Mouse (Mus musculus): ENCODE measurements around the gene Dip2b.

The Dip2b gene

GRCm38 (mm10) chr15:100050940-100051339 lies 12.5 kb downstream of the Dip2b start:
- DNase-seq (ENCODE audit: low spot score) = no peak

GRCm38 (mm10) chr15:100052726-100053125 lies 14.3 kb downstream of the Dip2b start:
- DNase-seq (ENCODE audit: low spot score) = peak; percentile 37

- no peak for DNase-seq (ENCODE audit: low spot score)
Measured at GRCm38 (mm10) chr15:100056397-100056908, 18.0 kb downstream of the Dip2b start.

GRCm38 (mm10) chr15:100057698-100058097 lies 19.2 kb downstream of the Dip2b start:
- DNase-seq (ENCODE audit: low spot score) = no peak

DNA sequence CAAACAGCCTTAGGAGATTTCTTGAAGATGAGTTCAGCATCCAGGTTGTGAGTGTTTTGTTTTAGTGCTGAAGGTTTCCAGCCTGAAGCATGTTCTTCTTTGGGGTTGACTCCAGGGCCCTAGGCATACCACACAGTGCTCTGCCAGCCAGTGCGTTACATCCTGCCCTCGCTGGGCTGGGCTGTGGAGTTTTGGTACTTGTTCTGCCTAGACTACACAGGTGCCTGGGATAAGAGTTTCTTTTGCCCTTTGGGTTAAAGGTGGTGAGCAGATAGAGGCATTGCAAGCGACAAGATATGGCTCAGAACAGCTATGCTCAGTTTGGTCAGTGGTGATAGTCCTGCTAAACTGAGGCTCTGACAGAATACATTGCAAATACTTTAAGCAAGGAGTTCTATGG lies 19.7 kb downstream of the Dip2b start:
- no peak for DNase-seq (ENCODE audit: low spot score)

- no peak for DNase-seq (ENCODE audit: low spot score)
Measured at GRCm38 (mm10) chr15:100058912-100059311, 20.4 kb downstream of the Dip2b start.

DNA sequence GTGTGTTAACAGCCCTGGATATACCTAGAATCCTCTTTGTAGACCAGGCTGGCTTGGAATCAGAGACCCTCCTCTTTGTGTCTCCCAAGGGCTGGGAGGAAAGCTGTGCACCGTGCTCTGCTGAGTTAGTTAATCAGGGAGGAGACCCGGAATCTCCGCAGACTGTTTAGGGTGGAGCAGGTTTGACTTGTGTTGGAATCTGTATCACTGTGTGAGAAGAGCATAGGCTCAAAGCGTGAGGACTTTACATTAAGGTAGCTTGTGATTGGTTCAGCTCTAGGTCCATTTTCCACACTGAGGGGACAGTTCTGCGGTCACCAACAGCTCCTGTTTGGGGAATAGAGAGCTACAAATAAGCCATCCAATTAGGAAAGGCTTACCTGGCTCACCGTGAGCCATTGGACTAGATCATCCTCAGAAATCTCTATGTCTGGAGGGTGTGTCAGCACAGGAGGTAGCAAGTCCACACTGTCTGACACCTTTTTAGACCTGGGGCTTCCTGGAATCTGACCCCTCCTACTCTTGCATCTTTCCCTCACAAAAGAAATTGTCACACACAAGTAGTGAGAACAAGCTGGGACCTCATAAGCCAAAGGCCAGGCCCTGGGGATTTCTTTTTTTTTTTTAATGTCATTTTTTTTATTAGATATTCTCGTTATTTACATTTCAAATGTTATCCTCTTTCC lies 21.3 kb downstream of the Dip2b start:
- DNase-seq (ENCODE audit: low spot score) = no peak

DNA sequence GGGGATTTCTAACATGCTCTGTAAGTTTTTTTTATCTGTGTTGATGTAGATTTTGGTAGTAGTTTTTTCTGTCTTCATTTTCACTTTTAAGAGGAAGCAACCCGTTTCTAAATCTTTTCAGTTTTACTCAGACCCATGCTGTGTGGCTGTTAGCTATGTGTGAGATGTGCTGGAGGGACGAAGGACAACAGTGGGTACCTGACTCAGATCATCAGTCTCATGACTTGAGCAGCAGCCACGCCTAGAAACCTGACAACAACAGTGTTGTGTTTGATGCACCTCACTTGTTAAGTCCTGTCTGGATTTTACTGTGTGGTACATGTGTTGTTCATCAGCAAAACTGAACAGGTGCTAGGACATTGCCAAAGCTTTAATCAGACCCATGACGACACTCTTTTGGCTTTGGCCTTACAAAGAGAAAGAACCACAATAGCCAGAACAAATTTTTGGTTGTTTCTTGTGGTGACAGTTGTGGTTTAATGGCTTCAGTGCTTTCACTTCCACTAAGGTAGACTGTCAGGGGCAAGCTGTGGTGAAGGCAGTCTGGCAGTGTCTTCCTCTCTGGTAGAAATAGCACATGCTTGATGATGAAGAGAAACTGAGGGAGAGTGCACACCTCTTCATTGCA lies 22.2 kb downstream of the Dip2b start:
- DNase-seq (ENCODE audit: low spot score) = no peak

- no peak for DNase-seq (ENCODE audit: low spot score)
Measured at GRCm38 (mm10) chr15:100061377-100061776, 22.9 kb downstream of the Dip2b start.

- no peak for DNase-seq (ENCODE audit: low spot score)
Measured at GRCm38 (mm10) chr15:100063229-100063773, 24.8 kb downstream of the Dip2b start.

DNA sequence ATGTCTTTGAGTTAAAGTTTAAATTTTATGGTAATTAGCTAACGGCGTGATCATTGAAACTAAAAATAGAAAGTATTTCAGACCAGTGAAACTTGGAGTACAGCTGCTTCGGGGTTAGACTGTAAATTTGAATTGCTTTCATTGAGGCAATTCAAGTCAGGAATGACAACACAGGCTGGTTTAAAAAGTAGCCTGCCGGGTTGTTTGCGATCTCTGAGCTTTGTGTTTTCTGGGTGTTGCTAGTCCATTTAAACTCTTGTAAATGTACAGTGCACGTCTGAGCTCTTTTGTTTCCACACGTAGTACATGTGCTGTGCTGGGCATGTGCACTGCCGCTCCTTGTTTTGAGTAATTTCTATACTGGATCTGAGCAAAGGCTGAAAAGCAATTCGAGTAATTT lies 28.2 kb downstream of the Dip2b start:
- no peak for DNase-seq (ENCODE audit: low spot score)

DNA sequence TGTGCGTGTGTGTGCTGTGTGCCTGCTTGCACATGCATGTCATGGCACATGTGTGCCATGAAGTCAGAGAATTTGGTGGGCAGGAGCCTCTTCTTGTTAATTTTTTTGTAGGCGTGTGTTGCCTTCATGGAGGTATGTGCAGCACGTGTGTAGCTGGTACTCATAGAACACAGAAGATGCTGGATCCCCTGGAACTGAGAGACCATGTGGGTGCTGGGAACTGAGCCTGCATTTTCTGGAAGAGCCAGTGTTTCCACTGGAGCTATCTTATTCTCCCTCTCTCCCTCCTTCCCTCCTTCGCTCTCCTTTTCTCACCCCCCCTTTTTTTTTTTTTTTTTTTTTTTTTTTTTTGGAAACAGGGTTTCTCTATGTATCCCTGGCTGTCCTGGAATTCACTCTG lies 30.6 kb downstream of the Dip2b start:
- no peak for DNase-seq (ENCODE audit: low spot score)

GRCm38 (mm10) chr15:100070021-100070420 lies 31.6 kb downstream of the Dip2b start:
- DNase-seq (ENCODE audit: low spot score) = no peak

- DNase-seq (ENCODE audit: low spot score) = no peak
Measured at GRCm38 (mm10) chr15:100071819-100072218, 33.4 kb downstream of the Dip2b start.

- no peak for DNase-seq (ENCODE audit: low spot score)
Measured at GRCm38 (mm10) chr15:100073696-100074453, 35.4 kb downstream of the Dip2b start.

GRCm38 (mm10) chr15:100074754-100075153 lies 36.3 kb downstream of the Dip2b start:
- no peak for DNase-seq (ENCODE audit: low spot score)

DNA sequence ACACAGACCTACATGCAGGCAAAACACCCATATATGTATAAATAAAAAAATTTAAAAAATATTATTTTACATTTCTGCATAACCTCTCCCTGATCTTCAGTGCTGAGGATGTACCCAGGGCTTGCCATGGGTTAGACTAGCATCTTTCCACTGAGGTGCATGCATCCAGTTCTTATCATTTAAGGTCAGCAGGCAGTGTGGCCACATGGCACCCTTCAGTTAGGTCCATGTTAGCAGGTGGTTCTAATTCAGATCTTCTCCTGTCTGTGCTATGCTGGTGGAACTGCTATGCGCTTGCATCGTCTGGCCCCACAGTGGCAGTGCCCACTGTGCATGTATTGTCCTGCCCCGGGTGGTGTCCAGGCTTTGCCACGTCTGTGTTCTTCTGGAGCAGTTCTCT lies 37.9 kb downstream of the Dip2b start:
- DNase-seq (ENCODE audit: low spot score) = no peak

- no peak for DNase-seq (ENCODE audit: low spot score)
Measured at GRCm38 (mm10) chr15:100080833-100081477, 42.5 kb downstream of the Dip2b start.

- no peak for DNase-seq (ENCODE audit: low spot score)
Measured at GRCm38 (mm10) chr15:100081478-100081998, 43.1 kb downstream of the Dip2b start.

DNA sequence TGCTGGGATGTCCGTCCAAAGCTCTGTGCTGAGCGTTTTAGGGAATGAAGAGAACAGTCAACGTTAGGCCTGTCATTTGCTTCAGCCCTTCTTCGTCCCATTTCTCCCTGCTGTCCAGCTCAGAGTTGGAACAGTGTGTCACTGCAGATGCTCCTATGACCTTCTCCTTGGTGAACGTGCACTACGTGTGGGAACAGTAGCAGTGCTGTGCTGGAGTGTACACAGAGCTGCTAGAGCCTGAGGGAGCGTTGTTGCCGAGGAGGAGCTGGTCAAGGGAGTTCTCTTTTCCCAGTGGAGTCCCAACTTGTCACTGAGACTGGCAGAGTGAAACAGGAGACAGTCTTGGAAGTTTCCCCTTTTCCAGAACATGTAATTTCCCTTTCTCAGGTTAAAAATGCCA lies 43.6 kb downstream of the Dip2b start:
- DNase-seq (ENCODE audit: low spot score) = no peak

GRCm38 (mm10) chr15:100082733-100083132 lies 44.3 kb downstream of the Dip2b start:
- no peak for DNase-seq (ENCODE audit: low spot score)

- DNase-seq (ENCODE audit: low spot score) = no peak
Measured at GRCm38 (mm10) chr15:100083882-100084281, 45.4 kb downstream of the Dip2b start.

All from retina, embryonic 14.5 days (tissue).